Mouse (Mus musculus) 3T3-L1 (cell line): ENCODE results near the gene Trrap.
"Not testable (repeated sequence)": the region's sequence is repeated elsewhere in the genome, so short reads cannot be mapped to it uniquely, and the experiment has no call there.

ENCODE experiments used
- DNase-seq: peaks from one replicate; pipeline ENCODE4 v3.0.0-alpha.2; 2015; ENCODE audit warnings: low read depth, low spot score

Trrap gene

GRCm38 (mm10) chr5:144767106-144767798, at the start of gene Trrap:
Trrap (plus strand) TSS chr5:144767732.
- DNase-seq, result not testable (repeated sequence)

DNA sequence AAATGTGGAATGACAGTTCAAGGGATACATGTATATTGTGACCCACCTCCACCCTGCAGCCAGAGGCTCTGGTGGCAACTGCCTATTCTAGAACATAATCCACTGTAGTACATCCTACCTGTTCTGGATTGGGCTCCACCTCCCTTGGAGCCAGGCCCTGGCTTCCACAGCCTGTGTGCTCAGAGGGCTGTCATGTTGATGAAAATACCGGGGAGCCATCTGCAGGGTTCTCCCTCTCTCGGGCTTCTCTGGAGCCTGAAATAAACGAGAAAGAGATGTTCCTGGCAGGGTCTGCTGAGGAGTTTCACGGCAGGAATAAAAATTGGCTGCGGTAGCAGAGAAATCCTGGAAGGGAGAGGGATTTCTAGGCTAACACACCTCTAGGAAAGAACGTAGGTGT, 47.8 kb upstream of the Trrap start:
- DNase-seq, result no peak

DNA sequence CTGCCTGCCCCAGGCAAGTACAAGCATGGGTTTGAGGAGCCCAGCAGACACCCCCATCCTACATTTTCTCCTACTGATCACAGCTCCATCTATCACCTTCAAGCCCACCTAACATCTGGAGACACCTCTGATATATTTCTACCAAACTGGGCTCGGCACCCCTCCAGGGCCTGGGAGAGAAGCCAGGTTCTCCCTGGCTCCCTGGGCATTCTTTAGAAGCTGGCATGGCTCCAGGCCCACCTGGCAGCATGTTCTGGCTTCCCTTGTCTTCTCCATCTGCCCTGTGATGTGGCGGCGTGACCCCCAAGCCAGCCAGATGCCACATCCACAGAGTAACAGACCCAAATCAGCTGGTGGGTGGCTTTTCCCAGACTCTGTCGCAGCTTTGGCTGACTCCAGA, 47.3 kb upstream of the Trrap start:
- DNase-seq, result no peak

- no peak for DNase-seq
Observed at GRCm38 (mm10) chr5:144724926-144725325, 42.6 kb upstream of the Trrap start.

- no peak for DNase-seq
Observed at GRCm38 (mm10) chr5:144725554-144725953, 42.0 kb upstream of the Trrap start.

DNA sequence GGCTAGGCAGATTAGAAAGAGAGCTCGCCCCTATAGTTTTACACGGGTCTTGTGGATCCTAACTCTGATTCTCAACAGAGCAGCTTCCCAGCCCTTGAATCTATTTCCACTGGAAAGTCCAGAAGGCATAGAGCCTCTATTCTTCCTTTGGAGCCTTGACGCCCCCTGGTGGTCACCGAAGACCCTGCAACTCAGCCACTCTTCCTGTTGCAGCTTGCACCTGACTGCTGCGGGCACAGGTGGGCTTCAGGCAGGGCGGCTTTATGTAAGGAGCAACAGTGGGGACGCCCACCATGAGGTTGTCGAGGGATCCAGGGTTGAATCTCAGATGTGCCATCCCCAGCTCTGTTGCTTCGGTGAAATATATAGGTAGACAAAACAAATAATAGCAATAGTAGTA, 40.4 kb upstream of the Trrap start:
- DNase-seq, result peak; percentile 70

- no peak for DNase-seq
Observed at GRCm38 (mm10) chr5:144728237-144728636, 39.3 kb upstream of the Trrap start.

GRCm38 (mm10) chr5:144729216-144729615, 38.3 kb upstream of the Trrap start:
- no peak for DNase-seq

DNA sequence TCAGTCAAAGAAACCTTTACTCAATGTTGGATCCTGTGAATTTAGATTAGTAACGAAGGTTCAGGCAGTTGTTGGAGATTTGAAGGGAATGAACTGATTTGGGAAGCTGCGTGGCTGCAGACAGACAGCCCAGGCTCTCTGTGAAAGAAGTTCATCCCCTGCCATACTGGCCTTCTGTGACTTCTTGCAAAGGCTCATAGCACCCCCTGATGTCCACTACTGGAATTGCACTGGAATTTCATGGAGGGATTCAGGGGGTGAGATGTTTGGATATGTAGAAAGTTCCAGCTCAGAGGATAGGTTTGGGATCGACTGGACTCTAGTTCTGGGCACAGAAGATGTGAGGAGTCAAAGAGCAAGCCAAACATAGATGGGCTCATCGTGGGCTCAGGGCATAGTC, 33.6 kb upstream of the Trrap start:
- DNase-seq, result peak; percentile 78

DNA sequence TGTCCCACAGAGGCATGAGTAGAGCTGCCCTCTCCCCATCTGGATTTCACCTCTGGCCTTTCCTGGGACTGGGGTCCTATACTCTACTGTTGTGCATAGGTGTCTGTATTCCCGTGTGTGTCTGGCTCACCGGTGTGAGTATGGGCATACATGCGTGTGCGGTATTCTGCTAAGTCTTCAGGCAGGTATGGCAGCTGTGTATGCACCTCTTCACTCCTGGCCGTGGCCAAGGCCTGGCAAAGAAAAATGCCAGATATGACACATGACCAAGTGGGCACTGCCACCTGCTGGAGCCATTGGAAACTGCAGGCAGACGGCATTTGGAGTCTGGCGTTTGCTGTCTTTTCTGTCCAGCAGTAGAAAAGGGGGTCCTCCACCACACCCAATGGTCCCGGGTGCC, 32.6 kb upstream of the Trrap start:
- peak; percentile 79 for DNase-seq

DNA sequence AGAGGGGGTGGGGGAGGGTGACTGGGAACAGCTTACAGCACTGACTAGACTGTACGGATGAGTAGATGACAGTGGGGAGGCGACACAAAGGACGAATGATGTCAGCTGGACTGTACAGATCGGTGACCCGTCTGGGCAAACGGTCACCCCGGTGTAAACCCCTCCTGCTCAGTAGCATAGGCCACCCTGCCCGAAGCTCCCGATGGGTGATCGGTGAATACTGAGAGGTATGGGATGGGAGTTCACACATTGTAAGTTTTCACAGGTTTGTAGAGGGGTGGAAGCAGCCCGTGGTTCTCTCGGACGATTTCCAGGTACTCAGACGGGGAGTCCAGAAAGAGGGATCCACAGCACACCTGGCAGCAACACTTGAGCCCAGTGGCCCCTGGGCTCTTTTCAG, 30.4 kb upstream of the Trrap start:
- DNase-seq, result no peak

GRCm38 (mm10) chr5:144752432-144752831, 15.1 kb upstream of the Trrap start:
- DNase-seq, result peak; percentile 38

- peak; percentile 82 for DNase-seq
Observed at GRCm38 (mm10) chr5:144753041-144753440, 14.5 kb upstream of the Trrap start.

DNA sequence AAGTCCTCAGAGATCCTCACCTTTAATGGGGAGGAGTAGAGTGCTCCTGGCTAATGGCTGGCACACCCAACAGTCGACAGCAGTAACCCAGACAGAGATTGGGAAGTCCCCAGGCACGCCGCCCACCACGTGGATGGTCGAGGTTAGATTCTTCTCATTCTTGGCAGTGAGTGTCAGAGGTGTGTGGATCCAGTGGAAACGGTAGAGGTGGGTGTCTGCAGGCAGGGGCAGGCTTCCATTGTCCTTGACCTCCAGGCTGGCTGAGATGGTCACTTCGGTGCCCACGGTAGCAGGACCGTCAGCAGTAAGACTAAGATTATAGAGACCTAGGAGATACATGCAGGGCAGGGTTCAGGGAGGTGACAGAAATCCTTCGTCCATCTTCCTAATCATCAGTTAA, 12.3 kb upstream of the Trrap start:
- peak; percentile 65 for DNase-seq

DNA sequence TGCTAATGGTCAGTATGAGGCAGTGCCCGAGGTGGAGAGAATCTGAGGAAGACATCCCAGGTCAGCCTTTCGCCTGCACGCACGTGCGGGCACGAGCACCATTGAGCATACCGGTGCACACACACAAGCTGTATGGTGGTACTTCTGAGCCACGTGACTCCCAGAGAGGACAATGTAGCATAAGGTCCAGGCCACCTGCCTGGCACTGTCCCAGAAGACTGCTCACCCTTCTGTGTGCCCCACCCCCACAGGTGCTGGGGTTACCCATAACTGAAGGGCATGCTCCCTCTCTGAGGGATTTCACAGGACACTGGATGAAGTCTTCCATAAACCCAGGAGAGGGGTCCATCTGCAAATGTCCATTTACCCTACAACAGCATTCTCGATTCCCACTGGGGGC, 10.1 kb upstream of the Trrap start:
- no peak for DNase-seq

DNA sequence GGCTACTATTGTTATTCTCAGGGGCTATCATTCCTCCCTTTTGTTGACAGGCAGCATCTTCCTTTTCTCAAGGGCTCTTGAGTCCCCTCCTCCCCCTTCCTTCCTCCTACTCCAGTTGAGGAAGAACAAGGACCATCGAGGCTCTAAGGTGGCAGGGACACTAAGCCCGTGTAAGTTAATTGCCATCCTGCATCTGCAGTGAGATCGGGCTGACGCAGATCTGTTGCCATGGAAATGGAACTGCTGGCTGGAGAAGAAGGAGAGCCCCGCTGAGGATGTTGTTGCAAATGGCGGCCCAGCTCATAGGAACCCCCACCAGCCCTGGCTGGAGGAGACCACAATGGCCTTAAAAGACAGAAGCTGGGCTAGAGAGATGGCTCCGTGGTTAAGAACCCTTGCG, 9.1 kb upstream of the Trrap start:
- no peak for DNase-seq

DNA sequence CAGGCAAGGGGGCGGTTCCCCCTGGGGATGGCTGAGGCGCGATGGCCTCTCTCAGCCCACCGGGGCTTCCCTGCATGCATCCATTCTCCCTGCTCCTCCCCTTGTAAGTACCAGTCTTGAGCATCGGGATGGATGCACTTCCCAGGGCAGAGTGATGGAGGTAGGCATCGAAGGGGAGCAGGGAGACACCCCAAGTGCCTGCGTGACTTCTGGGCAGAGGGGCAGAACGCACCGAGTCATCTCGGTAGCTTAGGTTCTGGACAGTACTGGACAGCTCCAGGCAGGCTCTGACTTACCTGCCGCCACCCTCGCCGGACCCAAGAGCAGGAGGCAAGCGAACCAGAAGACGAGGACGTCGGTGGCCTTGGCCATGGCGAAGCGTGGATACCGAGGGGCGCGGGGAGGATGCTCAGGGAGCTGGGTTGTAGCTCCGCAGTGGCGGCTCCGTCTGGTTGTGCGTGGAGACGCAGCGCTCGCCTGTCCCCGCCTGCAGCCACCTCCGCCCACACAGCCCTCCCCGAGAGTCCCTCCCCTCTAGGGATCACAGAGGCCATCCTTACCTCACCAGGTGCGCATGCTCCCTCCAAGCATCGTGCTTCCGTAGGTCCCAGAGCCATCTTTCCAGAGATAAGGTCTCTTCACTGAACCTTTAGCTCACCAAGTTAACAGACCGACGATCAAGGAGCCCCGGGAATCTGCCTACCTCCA, 6.2 kb upstream of the Trrap start, which contains the start of gene Tmem130:
Gene Tmem130, minus strand, starts transcription at position 658 of the 708 bp plus-strand sequence.
- DNase-seq, result no peak

DNA sequence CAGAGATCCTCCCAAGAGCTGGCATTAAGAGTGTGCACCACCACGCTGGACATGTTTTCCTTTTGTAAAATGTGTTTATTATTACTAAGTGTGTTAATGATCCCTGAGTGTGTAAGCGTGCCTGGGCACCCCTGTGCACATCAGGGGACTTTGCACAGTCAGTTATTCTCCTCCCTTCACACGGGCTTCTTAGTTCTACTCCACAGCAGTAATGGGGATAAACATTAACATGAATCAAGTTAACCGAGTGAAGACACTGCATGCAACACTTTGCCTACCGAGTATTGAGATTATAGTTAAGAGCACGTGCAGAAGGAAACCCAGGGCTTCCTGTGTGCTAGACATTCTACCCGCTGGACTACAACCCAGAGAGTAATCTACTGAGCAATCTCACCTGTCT, 1.5 kb upstream of the Trrap start:
- DNase-seq, result no peak

GRCm38 (mm10) chr5:144766646-144767045, 886 bp upstream of the Trrap start:
- no peak for DNase-seq

GRCm38 (mm10) chr5:144767911-144768841, 644 bp downstream of the Trrap start:
- peak; percentile 88 for DNase-seq

GRCm38 (mm10) chr5:144769067-144769482, 1.5 kb downstream of the Trrap start:
- peak; percentile 51 for DNase-seq

GRCm38 (mm10) chr5:144773231-144773630, 5.7 kb downstream of the Trrap start:
- no peak for DNase-seq
